Mouse (Mus musculus): Measurements from ENCODE around the gene Gm45717.

Gm45717 gene

GRCm38 (mm10) chr7:140967862-140968591, 12.3 kb upstream of the Gm45717 start:
- DNase-seq (ENCODE audit: low spot score): no peak

DNA sequence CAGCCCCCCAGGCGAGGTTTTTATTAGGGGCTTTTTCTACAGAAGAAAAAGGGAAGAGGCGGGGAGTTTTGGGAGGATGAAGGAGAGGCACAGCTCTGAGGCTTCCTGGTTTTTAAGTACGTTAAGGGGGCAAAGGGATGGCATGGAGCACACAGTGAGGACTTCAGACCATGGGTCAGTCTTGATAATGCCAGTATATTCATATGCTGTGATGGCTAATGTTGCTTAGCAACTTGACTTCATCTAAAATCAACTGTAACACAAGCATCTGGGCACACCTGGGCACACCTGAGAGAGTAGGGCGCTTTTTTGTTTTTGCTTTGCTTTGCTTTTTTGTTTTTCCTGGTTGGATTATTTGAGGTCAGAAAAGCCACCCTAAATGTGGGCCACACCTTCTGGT, 11.2 kb upstream of the Gm45717 start, which contains the start of gene Ifitm1:
TSS of gene Ifitm1 (plus strand) at position 301 of the 400 bp plus-strand sequence.
- DNase-seq (ENCODE audit: low spot score): no peak

DNA sequence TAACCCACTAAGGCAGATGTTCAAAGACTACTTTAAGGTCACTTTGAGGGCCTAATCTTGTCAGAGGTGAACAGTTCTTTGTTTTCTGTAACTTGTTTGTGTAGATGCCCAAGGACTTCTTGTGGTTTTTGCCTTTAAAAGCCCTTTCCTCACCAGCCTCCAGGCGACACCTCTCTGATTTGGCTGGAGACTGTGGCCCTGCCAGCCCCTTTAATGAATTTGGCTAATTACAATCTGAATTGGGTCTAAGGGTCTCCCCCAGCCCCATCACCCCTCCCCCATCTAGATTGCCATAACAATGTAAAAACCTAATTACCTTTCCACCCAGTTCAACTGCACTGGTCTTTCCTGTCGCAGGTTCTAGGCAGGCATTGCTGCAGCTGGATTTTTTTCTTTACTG, 7.0 kb upstream of the Gm45717 start:
- DNase-seq (ENCODE audit: low spot score): no peak

GRCm38 (mm10) chr7:140961416-140961815, 5.7 kb upstream of the Gm45717 start:
- no peak for DNase-seq (ENCODE audit: low spot score)

DNA sequence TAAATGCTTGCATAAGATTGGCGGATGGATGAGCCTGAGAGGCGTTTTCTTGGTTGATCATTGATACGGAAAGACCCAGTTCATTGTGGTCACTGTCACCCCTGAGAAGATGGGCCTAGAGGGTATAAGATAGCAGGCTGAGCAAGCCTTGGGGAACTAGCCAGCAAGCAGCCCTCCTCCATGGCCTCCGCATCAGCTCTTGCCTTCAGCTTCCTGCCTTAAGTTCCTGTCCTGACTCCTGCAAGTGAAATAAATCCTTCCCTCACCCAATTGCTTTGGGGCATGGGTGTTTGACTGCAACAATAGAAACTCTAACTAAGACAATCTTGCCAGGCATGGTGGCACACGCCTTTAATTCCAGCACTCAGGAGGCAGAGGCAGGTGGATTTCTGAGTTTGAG, 4.3 kb upstream of the Gm45717 start:
- DNase-seq (ENCODE audit: low spot score): no peak

GRCm38 (mm10) chr7:140959181-140959901, 3.6 kb upstream of the Gm45717 start:
- DNase-seq (ENCODE audit: low spot score): no peak

- no peak for DNase-seq (ENCODE audit: low spot score)
Observed at GRCm38 (mm10) chr7:140956556-140956869, 776 bp upstream of the Gm45717 start.

- no peak for DNase-seq (ENCODE audit: low spot score)
Observed at GRCm38 (mm10) chr7:140955342-140955741, 395 bp downstream of the Gm45717 start.

DNA sequence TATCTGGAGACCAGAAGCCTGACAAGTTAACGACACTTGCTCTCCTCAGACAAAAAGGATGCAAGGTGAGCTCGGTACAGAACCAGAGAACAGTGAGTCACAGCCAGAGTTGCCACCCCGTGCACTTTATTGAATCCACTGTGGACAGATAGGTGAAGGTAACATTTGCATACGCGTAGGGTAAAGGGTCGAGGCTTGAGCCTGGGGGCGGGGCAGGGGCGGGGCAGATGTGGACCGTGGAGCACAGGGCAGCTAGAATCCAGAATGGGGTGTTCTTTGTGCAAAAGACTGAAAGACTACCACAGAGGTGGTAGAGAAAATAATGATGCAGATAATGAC, 1.0 kb downstream of the Gm45717 start:
- no peak for DNase-seq (ENCODE audit: low spot score)

- no peak for DNase-seq (ENCODE audit: low spot score)
Observed at GRCm38 (mm10) chr7:140953800-140954732, 1.7 kb downstream of the Gm45717 start.

DNA sequence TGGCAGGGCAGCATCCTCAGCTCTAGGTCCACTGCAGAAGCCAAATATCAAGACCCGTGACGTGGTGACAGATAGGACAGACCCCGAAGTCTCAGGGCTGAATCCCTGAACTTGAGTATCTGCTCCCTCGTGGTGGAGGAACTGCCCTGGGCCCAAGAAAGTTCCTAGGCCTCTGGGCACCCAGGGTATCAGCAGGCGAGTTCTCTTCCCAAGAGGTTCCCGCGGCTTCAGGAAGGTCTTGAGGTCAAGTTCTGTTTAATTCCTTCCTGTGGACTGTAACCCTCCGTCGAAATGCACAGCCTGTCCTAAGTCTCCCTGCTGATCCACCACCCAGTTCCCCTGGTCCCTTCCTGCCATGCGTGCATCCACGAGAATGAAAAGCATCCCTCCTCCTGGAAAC, 2.6 kb downstream of the Gm45717 start:
- no peak for DNase-seq (ENCODE audit: low spot score)

GRCm38 (mm10) chr7:140952441-140952840, 3.3 kb downstream of the Gm45717 start:
- DNase-seq (ENCODE audit: low spot score): no peak

DNA sequence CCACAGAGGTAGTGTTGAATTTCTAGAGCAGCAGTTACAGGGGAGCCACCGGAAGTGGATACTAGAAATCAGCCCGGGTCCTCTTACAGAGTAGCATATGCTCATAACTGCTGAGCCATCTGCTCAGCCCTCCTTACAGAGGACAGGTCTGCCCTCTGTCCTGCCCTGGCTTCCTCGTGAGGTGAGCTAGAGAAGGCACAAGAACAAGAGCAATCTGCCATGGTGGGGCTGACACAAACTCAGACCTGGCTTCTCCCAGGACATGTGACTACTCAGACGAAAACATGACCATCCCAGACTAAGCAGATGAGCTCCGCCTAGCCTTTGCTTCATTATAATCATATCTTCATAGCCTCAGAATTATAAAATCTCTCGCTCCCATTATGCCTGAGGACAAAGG, 4.0 kb downstream of the Gm45717 start:
- no peak for DNase-seq (ENCODE audit: low spot score)

DNA sequence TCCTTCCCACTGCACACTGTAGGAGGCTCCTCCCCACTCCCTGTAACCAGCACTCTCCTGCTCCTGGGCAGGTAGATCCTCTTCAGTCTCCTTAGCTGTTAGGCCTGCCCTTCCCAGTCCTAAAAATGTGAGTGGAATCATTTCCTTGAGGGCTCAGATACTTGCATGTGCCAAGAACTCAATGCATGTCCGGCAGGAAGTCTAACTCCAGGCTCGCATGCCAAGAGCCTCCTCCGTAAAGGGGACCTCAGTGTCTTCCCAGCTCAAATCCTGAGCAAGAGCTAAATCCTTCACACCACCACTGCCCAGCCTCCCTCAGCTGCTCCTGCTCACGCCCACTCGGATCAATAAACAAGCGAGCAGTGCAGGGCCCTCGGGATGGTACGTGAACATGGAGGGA, 4.7 kb downstream of the Gm45717 start:
- no peak for DNase-seq (ENCODE audit: low spot score)

DNA sequence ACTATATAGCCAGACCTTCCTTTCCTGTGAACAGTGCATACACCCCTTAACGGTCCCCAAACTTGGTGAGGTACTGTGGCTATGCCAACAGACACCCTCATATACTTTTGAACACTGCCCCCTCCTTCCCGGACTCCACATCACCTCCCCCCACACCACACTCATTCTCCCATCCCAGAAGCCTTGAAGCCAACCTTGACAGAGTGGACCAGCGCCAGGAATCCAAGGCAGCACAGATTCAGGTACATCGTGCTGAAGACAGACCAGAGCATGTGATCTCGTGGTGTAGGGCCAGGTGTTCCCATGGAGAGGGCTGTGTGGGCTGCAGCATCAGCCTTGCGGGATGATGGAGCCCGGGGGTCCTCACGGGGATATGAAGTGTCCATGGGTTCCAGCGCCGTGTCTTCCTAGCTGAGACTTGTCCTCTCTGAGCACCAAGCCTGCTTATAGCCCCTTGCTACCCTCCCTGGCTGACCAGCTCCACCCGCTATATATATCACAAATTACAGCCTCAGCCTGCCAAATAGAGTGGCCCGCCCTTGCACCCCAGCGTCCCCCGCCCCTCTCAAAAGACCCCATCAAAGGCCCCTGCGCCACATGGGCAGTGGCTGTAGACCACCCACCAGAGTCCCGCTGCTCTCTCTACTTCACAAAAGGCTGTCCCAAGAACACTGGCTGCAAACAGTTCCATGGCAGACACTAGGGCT, 5.8 kb downstream of the Gm45717 start, which contains the start of gene Ifitm5:
TSS of gene Ifitm5 (minus strand) at position 468 of the 707 bp plus-strand sequence.
- DNase-seq (ENCODE audit: low spot score): no peak

DNA sequence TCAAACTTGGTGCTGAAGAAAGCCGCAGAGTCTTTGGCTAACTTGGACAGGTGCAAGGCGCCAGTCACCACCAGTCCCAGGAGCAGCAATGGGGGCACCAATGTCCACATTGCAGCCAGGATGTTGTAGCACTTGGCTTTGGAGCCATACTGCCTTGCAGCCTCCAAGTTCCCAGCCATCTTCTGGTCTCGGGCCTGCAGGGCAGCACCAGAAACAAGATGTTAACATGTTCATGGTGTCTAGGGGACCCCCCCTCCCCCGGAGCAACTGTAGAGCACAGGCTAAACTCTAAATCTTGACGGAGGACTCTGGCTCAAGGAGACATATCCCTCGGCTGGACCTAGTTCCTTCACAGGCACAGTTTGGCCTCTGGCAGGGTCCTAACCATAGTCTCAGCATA, 6.5 kb downstream of the Gm45717 start:
- no peak for DNase-seq (ENCODE audit: low spot score)

GRCm38 (mm10) chr7:140948161-140948560, 7.6 kb downstream of the Gm45717 start:
- peak; percentile 85 for DNase-seq (ENCODE audit: low spot score)

- DNase-seq (ENCODE audit: low spot score): no peak
Observed at GRCm38 (mm10) chr7:140946980-140947379, 8.8 kb downstream of the Gm45717 start.

DNA sequence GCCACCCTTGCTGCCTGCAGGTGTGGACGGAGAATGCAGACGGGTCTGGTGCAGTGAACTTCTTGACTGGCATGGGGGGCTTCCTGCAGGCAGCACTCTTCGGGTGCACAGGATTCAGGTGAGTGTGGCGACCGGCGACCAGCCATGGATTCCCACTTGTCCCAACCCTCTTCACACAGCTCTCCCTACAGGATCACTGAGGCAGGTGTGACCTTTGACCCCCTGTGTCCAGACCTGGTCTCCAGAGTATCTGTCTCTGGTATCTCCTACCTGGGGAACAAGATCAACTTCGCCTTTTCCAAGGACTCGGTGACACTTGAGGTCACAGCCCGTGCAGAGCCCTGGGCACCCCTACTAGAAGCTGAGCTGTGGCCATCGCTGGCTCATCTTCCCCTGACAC, 9.4 kb downstream of the Gm45717 start:
- no peak for DNase-seq (ENCODE audit: low spot score)

DNA sequence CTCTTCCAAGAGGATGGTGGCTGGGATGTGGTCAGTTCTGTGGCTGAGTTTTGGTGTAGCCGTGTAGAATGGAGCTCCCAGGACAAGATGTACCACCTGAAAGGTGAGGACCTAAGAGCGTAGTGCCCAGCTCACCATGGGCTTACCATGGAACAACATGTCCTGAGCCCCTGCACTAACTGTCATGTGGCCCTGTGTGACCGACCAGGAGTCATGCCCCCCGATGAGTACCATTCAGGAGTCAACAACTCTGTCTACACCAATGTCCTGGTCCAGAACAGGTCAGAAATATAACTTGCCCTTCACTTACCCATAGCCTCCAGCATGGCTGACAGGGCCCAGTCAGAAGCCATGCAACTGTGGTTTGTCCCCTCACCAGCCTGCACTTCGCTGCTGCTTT, 10.5 kb downstream of the Gm45717 start:
- no peak for DNase-seq (ENCODE audit: low spot score)

DNA sequence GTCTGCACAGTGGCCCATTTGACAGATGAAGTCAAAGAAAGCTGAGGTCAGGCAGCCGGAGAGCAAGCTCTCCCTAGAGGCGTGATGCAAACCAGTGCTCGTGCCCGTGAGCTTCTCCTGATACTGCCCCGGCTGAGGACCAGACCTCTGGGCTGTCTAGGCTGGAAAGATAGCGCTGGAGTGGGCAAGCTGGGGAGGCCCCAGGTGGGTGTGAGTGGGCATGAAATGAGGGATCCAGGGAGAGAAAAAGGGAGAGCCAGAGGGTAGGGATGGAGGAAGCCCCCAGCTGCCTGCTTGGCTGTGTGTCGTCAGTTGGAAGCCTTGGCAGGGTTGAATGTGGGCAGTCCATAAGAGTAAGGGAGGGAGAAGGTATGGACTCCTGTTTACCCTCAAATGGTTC, 11.5 kb downstream of the Gm45717 start:
- DNase-seq (ENCODE audit: low spot score): no peak

GRCm38 (mm10) chr7:140943356-140943755, 12.4 kb downstream of the Gm45717 start:
- no peak for DNase-seq (ENCODE audit: low spot score)

Measured in ovary, adult 18-20 months (tissue).